Mouse (Mus musculus): ENCODE results near the gene Ces3a. TPM values are rescaled to one million over a fixed set of nuclear protein-coding genes. Genes with fewer than 3 reads are reported as not detected.
"Not testable (repeated sequence)": the region's sequence is repeated elsewhere in the genome, so short reads cannot be mapped to it uniquely, and the experiment has no call there.

The Ces3a gene
- polyA plus RNA-seq, 1 experiment = 7.1 TPM

GRCm38 (mm10) chr8:105078591-105078990, 30.2 kb downstream of the Ces3a start:
- WGBS = 83% methylated on average over 5 of the region's 5 CpGs
- TF ChIP-seq POLR2A (IDR thresholded peaks at IDR 0.05; ENCODE audit: borderline replicate concordance, control insufficient read depth, low read depth, low read length) = no peak
- TF ChIP-seq CTCF (IDR thresholded peaks at IDR 0.05; ENCODE audit: control insufficient read depth, insufficient read depth, low read length) = no peak
- Histone ChIP-seq H3K4me1 (ENCODE audit: control insufficient read depth, insufficient read depth, low read length) (no peaks in the 10 kb centered on the region; the same call in 1 of the 2 replicates), H3K4me3 (replicated peaks; ENCODE audit: control insufficient read depth, low read depth, low read length) (no peak overlapping the region), H3K27ac (ENCODE audit: control insufficient read depth, insufficient read depth, low read depth, low read length, poor library complexity) (no peak overlapping the region)

- no peaks in the 10 kb centered on the region; the same call in 1 of the 2 replicates for H3K4me1 ChIP-seq (ENCODE audit: control insufficient read depth, insufficient read depth, low read length)
- H3K27ac ChIP-seq (ENCODE audit: control insufficient read depth, insufficient read depth, low read depth, low read length, poor library complexity) = no peak overlapping the region
- no peak overlapping the region for H3K4me3 ChIP-seq (replicated peaks; ENCODE audit: control insufficient read depth, low read depth, low read length)
- TF ChIP-seq CTCF (IDR thresholded peaks at IDR 0.05; ENCODE audit: control insufficient read depth, insufficient read depth, low read length) = no peak
- TF ChIP-seq POLR2A (IDR thresholded peaks at IDR 0.05; ENCODE audit: borderline replicate concordance, control insufficient read depth, low read depth, low read length) = no peak
- WGBS = 63% methylated on average over 5 of the region's 5 CpGs
These were observed 32.5 kb downstream of the Ces3a start for GRCm38 (mm10) chr8:105080814-105081336.

GRCm38 (mm10) chr8:105083449-105084050, 35.1 kb downstream of the Ces3a start, which contains the start of gene Ces3b:
Ces3b (plus strand) TSS chr8:105083753.
- Histone ChIP-seq H3K4me1 (ENCODE audit: control insufficient read depth, insufficient read depth, low read length) (no peaks in the 10 kb centered on the region; the same call in 1 of the 2 replicates), H3K27ac (ENCODE audit: control insufficient read depth, insufficient read depth, low read depth, low read length, poor library complexity) (no peak within 1 kb of the TSS), H3K4me3 (replicated peaks; ENCODE audit: control insufficient read depth, low read depth, low read length) (no peak within 1 kb of the TSS)
- WGBS = 71% methylated on average over 7 of the region's 7 CpGs
- TF ChIP-seq POLR2A (IDR thresholded peaks at IDR 0.05; ENCODE audit: borderline replicate concordance, control insufficient read depth, low read depth, low read length) (no peak), CTCF (IDR thresholded peaks at IDR 0.05; ENCODE audit: control insufficient read depth, insufficient read depth, low read length) (no peak)

GRCm38 (mm10) chr8:105088166-105088565, 39.8 kb downstream of the Ces3a start:
- not testable (repeated sequence) for H3K4me3 ChIP-seq (replicated peaks; ENCODE audit: control insufficient read depth, low read depth, low read length); H3K4me1 ChIP-seq (ENCODE audit: control insufficient read depth, insufficient read depth, low read length); H3K27ac ChIP-seq (ENCODE audit: control insufficient read depth, insufficient read depth, low read depth, low read length, poor library complexity)
- 83% methylated on average over 5 of the region's 5 CpGs for WGBS

GRCm38 (mm10) chr8:105088581-105088980, 40.2 kb downstream of the Ces3a start:
- TF ChIP-seq POLR2A (IDR thresholded peaks at IDR 0.05; ENCODE audit: borderline replicate concordance, control insufficient read depth, low read depth, low read length) (no peak), CTCF (IDR thresholded peaks at IDR 0.05; ENCODE audit: control insufficient read depth, insufficient read depth, low read length) (no peak)
- 56% methylated on average over 4 of the region's 4 CpGs for WGBS
- Histone ChIP-seq H3K4me1 (ENCODE audit: control insufficient read depth, insufficient read depth, low read length) (no peaks in the 10 kb centered on the region), H3K4me3 (replicated peaks; ENCODE audit: control insufficient read depth, low read depth, low read length) (no peak overlapping the region), H3K27ac (ENCODE audit: control insufficient read depth, insufficient read depth, low read depth, low read length, poor library complexity) (no peak overlapping the region)

- WGBS = 68% methylated on average over 3 of the region's 3 CpGs
- no peak overlapping the region for H3K27ac ChIP-seq (ENCODE audit: control insufficient read depth, insufficient read depth, low read depth, low read length, poor library complexity)
- no peak for TF ChIP-seq POLR2A (IDR thresholded peaks at IDR 0.05; ENCODE audit: borderline replicate concordance, control insufficient read depth, low read depth, low read length)
- TF ChIP-seq CTCF (IDR thresholded peaks at IDR 0.05; ENCODE audit: control insufficient read depth, insufficient read depth, low read length) = no peak
These were observed 45.6 kb downstream of the Ces3a start for GRCm38 (mm10) chr8:105093992-105094391.

GRCm38 (mm10) chr8:105102101-105102785, 53.8 kb downstream of the Ces3a start:
- not testable (repeated sequence) for H3K27ac ChIP-seq (ENCODE audit: control insufficient read depth, insufficient read depth, low read depth, low read length, poor library complexity); H3K4me3 ChIP-seq (replicated peaks; ENCODE audit: control insufficient read depth, low read depth, low read length); H3K4me1 ChIP-seq (ENCODE audit: control insufficient read depth, insufficient read depth, low read length)
- WGBS = 76% methylated on average over 4 of the region's 4 CpGs

More at GRCm38 (mm10) chr8:105093992-105094391, 45.6 kb downstream of the Ces3a start:
- Histone ChIP-seq H3K4me1 (ENCODE audit: control insufficient read depth, insufficient read depth, low read length) (no peaks in the 10 kb centered on the region), H3K4me3 (replicated peaks; ENCODE audit: control insufficient read depth, low read depth, low read length) (no peak overlapping the region)

GRCm38 (mm10) chr8:105103701-105104100, 55.3 kb downstream of the Ces3a start:
- H3K4me3 ChIP-seq (replicated peaks; ENCODE audit: control insufficient read depth, low read depth, low read length); H3K4me1 ChIP-seq (ENCODE audit: control insufficient read depth, insufficient read depth, low read length); H3K27ac ChIP-seq (ENCODE audit: control insufficient read depth, insufficient read depth, low read depth, low read length, poor library complexity): not testable (repeated sequence)
- WGBS = 78% methylated on average over 5 of the region's 5 CpGs

GRCm38 (mm10) chr8:105104220-105104619, 55.8 kb downstream of the Ces3a start:
- Histone ChIP-seq H3K27ac (ENCODE audit: control insufficient read depth, insufficient read depth, low read depth, low read length, poor library complexity) (no peak overlapping the region), H3K4me1 (ENCODE audit: control insufficient read depth, insufficient read depth, low read length) (no peaks in the 10 kb centered on the region)
- 77% methylated on average over 3 of the region's 3 CpGs for WGBS

More at GRCm38 (mm10) chr8:105104220-105104619, 55.8 kb downstream of the Ces3a start:
- TF ChIP-seq POLR2A (IDR thresholded peaks at IDR 0.05; ENCODE audit: borderline replicate concordance, control insufficient read depth, low read depth, low read length) (no peak), CTCF (IDR thresholded peaks at IDR 0.05; ENCODE audit: control insufficient read depth, insufficient read depth, low read length) (no peak)
- H3K4me3 ChIP-seq (replicated peaks; ENCODE audit: control insufficient read depth, low read depth, low read length) = no peak overlapping the region

Other genes with a start within 250 kb of the Ces3a start
- gene Ces2b, start 217.0 kb upstream of the Ces3a start, polyA plus RNA-seq (2011; ENCODE audit: insufficient read depth, insufficient read length, low replicate concordance, missing spikeins) = not detected in 2 replicates
- not detected in 2 replicates for gene Ces2c, start 201.5 kb upstream of the Ces3a start, polyA plus RNA-seq (2011; ENCODE audit: insufficient read depth, insufficient read length, low replicate concordance, missing spikeins)
- 0.49 and 1.2 TPM in 2 replicates for gene Ces2e, start 122.3 kb upstream of the Ces3a start, polyA plus RNA-seq (2011; ENCODE audit: insufficient read depth, insufficient read length, low replicate concordance, missing spikeins)
- gene Ces2f, start 101.2 kb upstream of the Ces3a start, polyA plus RNA-seq (2011; ENCODE audit: insufficient read depth, insufficient read length, low replicate concordance, missing spikeins) = not detected in 2 replicates
- 29.5 and 49.8 TPM in 2 replicates for gene Ces2g, start 86.9 kb upstream of the Ces3a start, polyA plus RNA-seq (2011; ENCODE audit: insufficient read depth, insufficient read length, low replicate concordance, missing spikeins)
- not detected in 2 replicates for gene Ces2h, start 47.7 kb upstream of the Ces3a start, polyA plus RNA-seq (2011; ENCODE audit: insufficient read depth, insufficient read length, low replicate concordance, missing spikeins)
- gene Ces3b, start 35.2 kb downstream of the Ces3a start, polyA plus RNA-seq (2011; ENCODE audit: insufficient read depth, insufficient read length, low replicate concordance, missing spikeins) = 0.95 and 1.3 TPM in 2 replicates
- gene Ces4a, start 83.2 kb downstream of the Ces3a start, polyA plus RNA-seq (2011; ENCODE audit: insufficient read depth, insufficient read length, low replicate concordance, missing spikeins) = not detected in 2 replicates
- 9.7 and 36.4 TPM in 2 replicates for gene Cbfb, start 122.1 kb downstream of the Ces3a start, polyA plus RNA-seq (2011; ENCODE audit: insufficient read depth, insufficient read length, low replicate concordance, missing spikeins)
- 5.0 and 17.2 TPM in 2 replicates for gene D230025D16Rik, start 176.5 kb downstream of the Ces3a start, polyA plus RNA-seq (2011; ENCODE audit: insufficient read depth, insufficient read length, low replicate concordance, missing spikeins)
- 0.82 TPM in 1 of 2 replicates, not detected in the other for gene B3gnt9, start 206.6 kb downstream of the Ces3a start, polyA plus RNA-seq (2011; ENCODE audit: insufficient read depth, insufficient read length, low replicate concordance, missing spikeins)
- 11.3 and 12.0 TPM in 2 replicates for gene Tradd, start 216.0 kb downstream of the Ces3a start, polyA plus RNA-seq (2011; ENCODE audit: insufficient read depth, insufficient read length, low replicate concordance, missing spikeins)
- 0.50 and 3.7 TPM in 2 replicates for gene Fbxl8, start 216.0 kb downstream of the Ces3a start, polyA plus RNA-seq (2011; ENCODE audit: insufficient read depth, insufficient read length, low replicate concordance, missing spikeins)
- gene Hsf4, start 221.2 kb downstream of the Ces3a start, polyA plus RNA-seq (2011; ENCODE audit: insufficient read depth, insufficient read length, low replicate concordance, missing spikeins) = 0.95 TPM in 1 of 2 replicates, not detected in the other
- gene Nol3, start 227.5 kb downstream of the Ces3a start, polyA plus RNA-seq (2011; ENCODE audit: insufficient read depth, insufficient read length, low replicate concordance, missing spikeins) = 0.70 TPM in 1 of 2 replicates, not detected in the other
- 1.5 and 2.2 TPM in 2 replicates for gene 4931428F04Rik, start 241.3 kb downstream of the Ces3a start, polyA plus RNA-seq (2011; ENCODE audit: insufficient read depth, insufficient read length, low replicate concordance, missing spikeins)
- gene Exoc3l, start 247.5 kb downstream of the Ces3a start, polyA plus RNA-seq (2011; ENCODE audit: insufficient read depth, insufficient read length, low replicate concordance, missing spikeins) = 5.7 and 10.4 TPM in 2 replicates
- gene E2f4, start 249.1 kb downstream of the Ces3a start, polyA plus RNA-seq (2011; ENCODE audit: insufficient read depth, insufficient read length, low replicate concordance, missing spikeins) = 108 and 115 TPM in 2 replicates